Mouse (Mus musculus) induced T-regulatory cell, adult 2 months (primary cell): ENCODE data around the gene Wrnip1.
A peak's percentile ranks its signal among the peaks of the same experiment; 100 is the strongest.

Experiments used
- DNase-seq: peaks from one replicate; pipeline ENCODE4 v3.0.0-alpha.2; 2012; ENCODE audit warnings: low read depth

The Wrnip1 gene

GRCm38 (mm10) chr13:32801693-32802221 lies at the start of gene Wrnip1:
TSS of gene Wrnip1 (plus strand) at chr13:32802038.
- DNase-seq: peak; percentile 98

- no peak for DNase-seq
Measured at GRCm38 (mm10) chr13:32752066-32752657, 49.7 kb upstream of the Wrnip1 start.

GRCm38 (mm10) chr13:32759036-32759435 lies 42.8 kb upstream of the Wrnip1 start:
- no peak for DNase-seq

- DNase-seq: no peak
Measured at GRCm38 (mm10) chr13:32760795-32761194, 41.0 kb upstream of the Wrnip1 start.

GRCm38 (mm10) chr13:32763141-32763540 lies 38.7 kb upstream of the Wrnip1 start:
- DNase-seq: no peak

- no peak for DNase-seq
Measured at GRCm38 (mm10) chr13:32764448-32764847, 37.4 kb upstream of the Wrnip1 start.

- DNase-seq: peak; percentile 61
Measured at GRCm38 (mm10) chr13:32768104-32768503, 33.7 kb upstream of the Wrnip1 start.

- DNase-seq: no peak
Measured at GRCm38 (mm10) chr13:32769960-32770359, 31.9 kb upstream of the Wrnip1 start.

GRCm38 (mm10) chr13:32775889-32776288 lies 25.9 kb upstream of the Wrnip1 start:
- no peak for DNase-seq

GRCm38 (mm10) chr13:32776350-32776749 lies 25.5 kb upstream of the Wrnip1 start:
- no peak for DNase-seq

- no peak for DNase-seq
Measured at GRCm38 (mm10) chr13:32778861-32779260, 23.0 kb upstream of the Wrnip1 start.

GRCm38 (mm10) chr13:32783055-32783454 lies 18.8 kb upstream of the Wrnip1 start:
- DNase-seq: peak; percentile 10

GRCm38 (mm10) chr13:32783816-32784215 lies 18.0 kb upstream of the Wrnip1 start, which contains the start of gene Mylk4:
TSS of gene Mylk4 (minus strand) at chr13:32783954.
- DNase-seq: no peak

GRCm38 (mm10) chr13:32787584-32787983 lies 14.3 kb upstream of the Wrnip1 start:
- no peak for DNase-seq

- no peak for DNase-seq
Measured at GRCm38 (mm10) chr13:32789781-32790180, 12.1 kb upstream of the Wrnip1 start.

- DNase-seq: no peak
Measured at GRCm38 (mm10) chr13:32794619-32795018, 7.2 kb upstream of the Wrnip1 start.

- peak; percentile 9 for DNase-seq
Measured at GRCm38 (mm10) chr13:32795166-32795565, 6.7 kb upstream of the Wrnip1 start.

GRCm38 (mm10) chr13:32797085-32797484 lies 4.8 kb upstream of the Wrnip1 start:
- peak; percentile 11 for DNase-seq

GRCm38 (mm10) chr13:32799131-32799530 lies 2.7 kb upstream of the Wrnip1 start:
- DNase-seq: peak; percentile 72

- peak; percentile 71 for DNase-seq
Measured at GRCm38 (mm10) chr13:32800859-32801258, 979 bp upstream of the Wrnip1 start.

- peak; percentile 66 for DNase-seq
Measured at GRCm38 (mm10) chr13:32802259-32803081, 632 bp downstream of the Wrnip1 start, which contains the start of gene D930007J09Rik. TSS of gene D930007J09Rik (minus strand) at chr13:32802849.

GRCm38 (mm10) chr13:32803701-32804345 lies 2.0 kb downstream of the Wrnip1 start:
- DNase-seq: no peak
